Mouse (Mus musculus) small intestine, adult 2 months (tissue): Measurements from ENCODE around the gene Ttc38. TPM values are rescaled to one million over a fixed set of nuclear protein-coding genes. Genes with fewer than 3 reads are reported as not detected.

Experiments
- H3K27ac ChIP-seq: fragments of 200-500 bp; 2 replicates; pipeline ENCODE4 v1.5.1; 2012; ENCODE audit warnings: low read depth, low read length, control low read depth, inconsistent platforms; ENCODE audit not compliant: insufficient read depth
- H3K27me3 ChIP-seq: fragments of 200-500 bp; 2 replicates; pipeline ENCODE4 v1.6.1; 2012; ENCODE audit warnings: mild to moderate bottlenecking, moderate library complexity, low read length, inconsistent platforms; ENCODE audit not compliant: control insufficient read depth, insufficient read depth
- H3K36me3 ChIP-seq: fragments of 200-500 bp; 2 replicates; pipeline ENCODE4 v1.6.1; 2012; ENCODE audit warnings: mild to moderate bottlenecking, low read length, control low read depth, inconsistent platforms; ENCODE audit not compliant: control insufficient read depth, insufficient read depth
- H3K4me1 ChIP-seq: fragments of 200-500 bp; 2 replicates; pipeline ENCODE4 v1.6.1; 2012; ENCODE audit warnings: low read length, inconsistent platforms, mixed read lengths; ENCODE audit not compliant: control insufficient read depth, insufficient read depth, insufficient read length
- H3K4me3 ChIP-seq: fragments of 200-500 bp; 2 replicates; pipeline ENCODE4 v1.5.1; 2012; ENCODE audit warnings: low read depth, mild to moderate bottlenecking, control low read depth, inconsistent platforms, low read length, moderate library complexity
- CTCF ChIP-seq: fragments of 200-500 bp; IDR thresholded peaks from 2 replicates; pipeline ENCODE4 v1.5.1; 2012; ENCODE audit warnings: low read depth, mild to moderate bottlenecking, control low read depth, inconsistent platforms, low read length, moderate library complexity, mixed read lengths; ENCODE audit not compliant: insufficient replicate concordance, insufficient read length; ENCODE audit errors: extremely low read depth
- POLR2A ChIP-seq: fragments of 200-500 bp; IDR thresholded peaks from 2 replicates; pipeline ENCODE4 v1.6.1; 2012; ENCODE audit warnings: low read depth, mild to moderate bottlenecking, control low read depth, inconsistent platforms, low read length, moderate library complexity
- WGBS: fragments of 180-500 bp; shearing (Covaris S2); methylation state at CpG from one replicate; pipeline ENCODE4 v1.1.7; 2018; 5-methylcytosine and 5-hydroxymethylcytosine counted together
- polyA plus RNA-seq: library from polyadenylated mRNA; depleted of rRNA; stranded (reverse); fragments of >200 nt; gene quantifications from 2 replicates; pipeline ENCODE4 v1.2.3, GENCODE M21; 2012

The Ttc38 gene
- polyA plus RNA-seq, 1 experiment = 8.1 TPM

GRCm38 (mm10) chr15:85867696-85868095 lies 35.6 kb downstream of the Ttc38 start:
- 31% methylated on average over 6 of the region's 6 CpGs for WGBS
- Histone ChIP-seq H3K4me1 (no peaks in the 10 kb centered on the region), H3K4me3 (no peak overlapping the region), H3K27ac (no peak overlapping the region), H3K27me3 (no peaks in the 10 kb centered on the region), H3K36me3 (peaks cover 17% of the 10 kb centered on the region)
- TF ChIP-seq POLR2A (no peak), CTCF (peak; percentile 92; the same call in 1 of the 2 replicates)

- WGBS = 94% methylated on average over 7 of the region's 7 CpGs
- H3K36me3 ChIP-seq = peaks cover under 1% of the 10 kb centered on the region; the same call in 1 of the 2 replicates
- no peaks in the 10 kb centered on the region for H3K27me3 ChIP-seq
- peaks cover 5% of the 10 kb centered on the region; the same call in 1 of the 2 replicates for H3K4me1 ChIP-seq
- no peak overlapping the region for H3K27ac ChIP-seq
- TF ChIP-seq CTCF (no peak), POLR2A (no peak)
- H3K4me3 ChIP-seq = no peak overlapping the region
Observed at GRCm38 (mm10) chr15:85877336-85877735, 45.2 kb downstream of the Ttc38 start.

DNA sequence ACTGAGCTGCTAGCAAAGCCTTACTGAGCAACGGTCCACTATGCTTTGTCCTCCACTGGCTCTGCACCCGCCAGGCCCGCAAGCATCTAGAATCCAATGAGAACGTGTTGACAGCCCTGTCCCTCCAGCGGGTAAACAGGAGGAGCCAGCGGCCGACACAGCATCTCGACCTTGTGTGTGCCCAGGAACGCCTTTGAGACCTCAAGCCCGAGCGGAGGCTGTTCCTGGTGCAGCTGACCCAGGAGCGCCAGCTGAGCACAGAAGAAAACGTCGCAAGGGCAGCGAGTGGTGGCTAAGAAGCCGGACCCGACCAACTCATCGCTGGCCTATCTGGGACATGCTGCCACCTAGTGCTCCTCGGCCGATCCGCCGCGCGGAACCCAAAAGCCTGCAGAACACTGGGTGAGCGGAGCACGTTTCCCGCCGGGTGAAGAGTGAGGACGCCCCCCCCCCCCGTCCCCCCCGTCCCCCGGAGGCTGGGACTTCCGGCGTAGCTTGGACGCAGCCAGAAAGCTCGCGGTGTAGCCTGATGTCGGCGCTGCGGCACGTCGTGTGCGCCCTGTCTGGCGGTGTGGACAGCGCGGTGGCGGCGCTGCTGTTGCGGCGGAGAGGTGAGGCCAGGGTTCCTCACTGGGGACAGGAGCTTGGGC lies 46.9 kb downstream of the Ttc38 start, which contains the start of gene Trmu:
Gene Trmu (plus strand): TSS at position 465 of the 650 bp plus-strand sequence.
- under 1% methylated on average over 49 of the region's 50 CpGs for WGBS

DNA sequence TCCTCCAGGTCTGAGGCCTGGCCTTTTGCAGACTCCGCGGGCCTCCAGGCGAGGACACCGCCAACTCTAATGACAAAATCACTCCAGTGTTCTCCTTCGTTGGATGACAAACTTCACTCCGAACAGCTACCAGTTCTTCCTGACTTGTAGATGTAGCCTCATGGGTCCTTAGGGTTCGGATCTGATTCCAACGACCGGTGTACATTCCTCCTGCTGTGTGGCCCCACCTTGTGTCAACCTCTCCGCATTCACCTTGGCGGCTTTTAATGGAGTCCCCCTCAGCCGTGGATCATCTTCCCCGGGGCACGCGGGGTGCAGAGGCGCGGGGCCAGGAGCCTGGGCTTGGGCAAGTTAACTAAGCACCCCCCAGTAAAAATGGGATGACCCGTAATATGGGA lies 47.4 kb downstream of the Ttc38 start:
- Histone ChIP-seq H3K4me1 (peaks cover 5% of the 10 kb centered on the region; the same call in 1 of the 2 replicates), H3K4me3 (peak overlapping the region; percentile 86), H3K36me3 (peaks cover 6% of the 10 kb centered on the region), H3K27ac (peak overlapping the region; percentile 59), H3K27me3 (no peaks in the 10 kb centered on the region)
- TF ChIP-seq CTCF (no peak), POLR2A (no peak)
- WGBS = under 1% methylated on average over 18 of the region's 18 CpGs

More for the DNA sequence above, 46.9 kb downstream of the Ttc38 start, which contains the start of gene Trmu:
- H3K27me3 ChIP-seq = no peaks in the 10 kb centered on the region
- H3K36me3 ChIP-seq = peaks cover 6% of the 10 kb centered on the region; the same call in 1 of the 2 replicates
- H3K27ac ChIP-seq = peak within 1 kb of the TSS; percentile 59
- peak within 1 kb of the TSS; percentile 86 for H3K4me3 ChIP-seq
- peaks cover 5% of the 10 kb centered on the region; the same call in 1 of the 2 replicates for H3K4me1 ChIP-seq
- TF ChIP-seq CTCF (peak; percentile 55; the same call in 1 of the 2 replicates), POLR2A (peak; percentile 55; the same call in 1 of the 2 replicates)

- WGBS = 80% methylated on average over 5 of the region's 5 CpGs
- H3K36me3 ChIP-seq = peaks cover 32% of the 10 kb centered on the region
- no peak overlapping the region for H3K27ac ChIP-seq
- H3K4me1 ChIP-seq = 0 out of 2 replicates have a peak, but pooled peaks cover 2% of the 10 kb centered on the region
- TF ChIP-seq POLR2A (no peak), CTCF (no peak)
- H3K27me3 ChIP-seq = no peaks in the 10 kb centered on the region
- H3K4me3 ChIP-seq = no peak overlapping the region
Observed at GRCm38 (mm10) chr15:85885606-85886005, 53.5 kb downstream of the Ttc38 start.

DNA sequence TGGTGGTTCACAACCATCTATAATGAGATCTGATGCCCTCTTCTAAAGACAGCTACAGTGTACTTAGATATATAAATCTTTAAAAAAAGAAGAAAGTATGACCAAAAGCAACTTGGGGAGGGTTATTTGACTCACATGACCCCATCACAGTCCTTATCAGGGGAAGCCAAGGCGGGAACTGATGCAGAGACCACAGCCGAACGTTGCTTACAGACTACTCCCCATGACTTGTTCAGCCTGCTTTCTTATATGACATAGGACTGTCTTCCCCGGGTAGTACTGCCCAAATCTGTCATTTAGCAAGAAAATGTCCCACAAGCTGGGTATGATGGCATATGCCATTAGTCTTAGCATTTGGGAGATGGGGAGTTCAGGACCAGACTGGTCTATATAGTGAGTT lies 57.1 kb downstream of the Ttc38 start:
- Histone ChIP-seq H3K36me3 (peaks cover 52% of the 10 kb centered on the region), H3K27ac (no peak overlapping the region)

GRCm38 (mm10) chr15:85891971-85892370 lies 59.9 kb downstream of the Ttc38 start:
- Histone ChIP-seq H3K27ac (no peak overlapping the region), H3K36me3 (peaks cover 47% of the 10 kb centered on the region), H3K4me3 (no peak overlapping the region), H3K27me3 (no peaks in the 10 kb centered on the region), H3K4me1 (no peaks in the 10 kb centered on the region)
- whole genome bisulfite sequencing = 83% methylated on average over 10 of the region's 10 CpGs
- TF ChIP-seq POLR2A (no peak), CTCF (no peak)

More for the DNA sequence above, 57.1 kb downstream of the Ttc38 start:
- Histone ChIP-seq H3K27me3 (no peaks in the 10 kb centered on the region), H3K4me1 (0 out of 2 replicates have a peak, but pooled peaks cover 2% of the 10 kb centered on the region), H3K4me3 (no peak overlapping the region)
- TF ChIP-seq POLR2A = no peak
- no peak for TF ChIP-seq CTCF
- WGBS = 85% methylated on average over 4 of the region's 4 CpGs
